Mouse (Mus musculus) myocyte (in vitro differentiated cells): ENCODE measurements around the gene Tshz2.

Experiments
- E2F4 ChIP-seq: IDR thresholded peaks from one replicate; pipeline ENCODE4 v1.6.1; 2011; ENCODE audit warnings: mild to moderate bottlenecking, control low read depth, moderate library complexity; ENCODE audit not compliant: insufficient read depth
- POLR2A ChIP-seq: IDR thresholded peaks from one replicate; pipeline ENCODE4 v1.6.1; 2011; ENCODE audit warnings: low read depth, mild to moderate bottlenecking, control low read depth, moderate library complexity; ENCODE audit not compliant: insufficient read length

DNA sequence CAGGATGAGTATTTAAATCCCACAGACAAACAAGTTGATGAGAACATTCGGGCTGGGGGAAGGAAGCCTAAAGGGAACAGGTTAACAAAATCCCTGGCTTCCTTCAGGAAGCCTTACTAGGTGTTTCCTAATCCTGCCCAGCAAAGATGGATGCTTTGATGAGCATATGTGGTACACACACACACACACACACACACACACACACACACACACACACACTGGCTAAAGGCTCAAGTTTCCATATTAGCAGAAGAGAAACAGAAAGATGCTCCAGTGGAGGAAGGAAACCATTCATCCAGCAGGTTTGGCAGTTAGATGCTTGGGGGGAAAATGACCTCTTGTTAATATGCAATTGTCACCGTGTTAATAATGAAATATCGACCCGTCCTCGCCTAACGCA, 89.5 kb downstream of the Tshz2 start:
- no peak for TF ChIP-seq POLR2A
- TF ChIP-seq E2F4, result no peak
